Mouse (Mus musculus): ENCODE measurements around the gene Slc4a4. TPM values are rescaled to one million over a fixed set of nuclear protein-coding genes. Genes with fewer than 3 reads are reported as not detected.

Gene Slc4a4
- total and polyA plus RNA-seq, 2 experiments from 2014 or later, result 4.4 to 10.6 TPM

GRCm38 (mm10) chr5:89149436-89150040 lies 262.9 kb downstream of the Slc4a4 start:
- 12% methylated on average over 2 of the region's 2 CpGs for WGBS
- ATAC-seq (ENCODE audit: insufficient read depth, low read depth) (peak; percentile 96), DNase-seq (ENCODE audit: low spot score) (peak; percentile 61)
- Histone ChIP-seq H3K4me2 (ENCODE audit: low read depth, low read length) (no peak overlapping the region), H3K4me1 (ENCODE audit: control insufficient read depth, insufficient read depth) (peaks cover 6% of the 10 kb centered on the region; the same call in 1 of the 2 replicates), H3K4me3 (ENCODE audit: low read depth, low read length) (no peak overlapping the region), H3K36me3 (replicated peaks; ENCODE audit: control insufficient read depth, insufficient read depth, low read length) (no peaks in the 10 kb centered on the region), H3K27ac (ENCODE audit: low read depth) (peak overlapping the region; percentile 65), H3K27me3 (ENCODE audit: control insufficient read depth, insufficient read depth, low read length) (no peaks in the 10 kb centered on the region), H3K9ac (replicated peaks; ENCODE audit: low read depth, low read length) (no peak overlapping the region), H3K9me3 (replicated peaks; ENCODE audit: control insufficient read depth, low read length) (no peaks in the 10 kb centered on the region)
- TF ChIP-seq EP300 (IDR thresholded peaks at IDR 0.05; ENCODE audit: low read depth), result no peak
- no peak for TF ChIP-seq CTCF (IDR thresholded peaks at IDR 0.05; ENCODE audit: low read depth)

GRCm38 (mm10) chr5:89151076-89151475 lies 264.5 kb downstream of the Slc4a4 start:
- Histone ChIP-seq H3K36me3 (replicated peaks; ENCODE audit: control insufficient read depth, insufficient read depth, low read length) (no peaks in the 10 kb centered on the region), H3K9me3 (replicated peaks; ENCODE audit: control insufficient read depth, low read length) (no peaks in the 10 kb centered on the region), H3K27me3 (ENCODE audit: control insufficient read depth, insufficient read depth, low read length) (no peaks in the 10 kb centered on the region), H3K4me1 (ENCODE audit: control insufficient read depth, insufficient read depth) (peaks cover 6% of the 10 kb centered on the region; the same call in 1 of the 2 replicates), H3K4me2 (ENCODE audit: low read depth, low read length) (no peak overlapping the region), H3K4me3 (ENCODE audit: low read depth, low read length) (no peak overlapping the region), H3K9ac (replicated peaks; ENCODE audit: low read depth, low read length) (no peak overlapping the region), H3K27ac (ENCODE audit: low read depth) (no peak overlapping the region)
- DNase-seq (ENCODE audit: low spot score), result no peak
- TF ChIP-seq EP300 (IDR thresholded peaks at IDR 0.05; ENCODE audit: low read depth) (no peak), CTCF (IDR thresholded peaks at IDR 0.05; ENCODE audit: low read depth) (no peak)
- no peak for ATAC-seq (ENCODE audit: insufficient read depth, low read depth)
- 88% methylated on average over 3 of the region's 3 CpGs for WGBS

- TF ChIP-seq CTCF (IDR thresholded peaks at IDR 0.05; ENCODE audit: low read depth) (no peak), EP300 (IDR thresholded peaks at IDR 0.05; ENCODE audit: low read depth) (no peak)
- Histone ChIP-seq H3K4me2 (ENCODE audit: low read depth, low read length) (no peak overlapping the region), H3K4me1 (ENCODE audit: control insufficient read depth, insufficient read depth) (peaks cover 4% of the 10 kb centered on the region; the same call in 1 of the 2 replicates), H3K4me3 (ENCODE audit: low read depth, low read length) (no peak overlapping the region), H3K27me3 (ENCODE audit: control insufficient read depth, insufficient read depth, low read length) (no peaks in the 10 kb centered on the region), H3K9ac (replicated peaks; ENCODE audit: low read depth, low read length) (no peak overlapping the region), H3K27ac (ENCODE audit: low read depth) (no peak overlapping the region), H3K36me3 (replicated peaks; ENCODE audit: control insufficient read depth, insufficient read depth, low read length) (no peaks in the 10 kb centered on the region), H3K9me3 (replicated peaks; ENCODE audit: control insufficient read depth, low read length) (no peaks in the 10 kb centered on the region)
- ATAC-seq (ENCODE audit: insufficient read depth, low read depth) (no peak), DNase-seq (ENCODE audit: low spot score) (no peak)
- WGBS, result 80% methylated on average over 2 of the region's 2 CpGs
These were observed 284.6 kb downstream of the Slc4a4 start for GRCm38 (mm10) chr5:89171025-89171718.

- no peak overlapping the region for H3K27ac ChIP-seq (ENCODE audit: low read depth)
- no peak overlapping the region for H3K4me2 ChIP-seq (ENCODE audit: low read depth, low read length)
- ATAC-seq (ENCODE audit: insufficient read depth, low read depth) (no peak), DNase-seq (ENCODE audit: low spot score) (no peak)
- TF ChIP-seq EP300 (IDR thresholded peaks at IDR 0.05; ENCODE audit: low read depth), result no peak
- no peak for TF ChIP-seq CTCF (IDR thresholded peaks at IDR 0.05; ENCODE audit: low read depth)
- H3K9me3 ChIP-seq (replicated peaks; ENCODE audit: control insufficient read depth, low read length), result no peaks in the 10 kb centered on the region
- H3K36me3 ChIP-seq (replicated peaks; ENCODE audit: control insufficient read depth, insufficient read depth, low read length), result no peaks in the 10 kb centered on the region
- H3K27me3 ChIP-seq (ENCODE audit: control insufficient read depth, insufficient read depth, low read length), result no peaks in the 10 kb centered on the region
- no peak overlapping the region for H3K4me3 ChIP-seq (ENCODE audit: low read depth, low read length)
- no peak overlapping the region for H3K9ac ChIP-seq (replicated peaks; ENCODE audit: low read depth, low read length)
- no peaks in the 10 kb centered on the region for H3K4me1 ChIP-seq (ENCODE audit: control insufficient read depth, insufficient read depth)
- 78% methylated on average over 3 of the region's 3 CpGs for WGBS
These were observed 303.4 kb downstream of the Slc4a4 start for GRCm38 (mm10) chr5:89190063-89190462.

- Histone ChIP-seq H3K27me3 (ENCODE audit: control insufficient read depth, insufficient read depth, low read length) (no peaks in the 10 kb centered on the region), H3K9ac (replicated peaks; ENCODE audit: low read depth, low read length) (no peak overlapping the region), H3K4me1 (ENCODE audit: control insufficient read depth, insufficient read depth) (no peaks in the 10 kb centered on the region), H3K36me3 (replicated peaks; ENCODE audit: control insufficient read depth, insufficient read depth, low read length) (0 out of 2 replicates have a peak, but pooled peaks cover 2% of the 10 kb centered on the region), H3K4me2 (ENCODE audit: low read depth, low read length) (no peak overlapping the region), H3K4me3 (ENCODE audit: low read depth, low read length) (no peak overlapping the region), H3K27ac (ENCODE audit: low read depth) (no peak overlapping the region), H3K9me3 (replicated peaks; ENCODE audit: control insufficient read depth, low read length) (no peaks in the 10 kb centered on the region)
- DNase-seq (ENCODE audit: low spot score) (no peak), ATAC-seq (ENCODE audit: insufficient read depth, low read depth) (no peak)
- WGBS, result 92% methylated on average over 3 of the region's 3 CpGs
- TF ChIP-seq CTCF (IDR thresholded peaks at IDR 0.05; ENCODE audit: low read depth) (no peak), EP300 (IDR thresholded peaks at IDR 0.05; ENCODE audit: low read depth) (no peak)
These were observed 308.0 kb downstream of the Slc4a4 start for GRCm38 (mm10) chr5:89194654-89195053.
